Mouse (Mus musculus) limb, embryonic 13.5 days (tissue): ENCODE measurements at regions not wholly inside any gene's neighbourhood (a gene's known extent, or its start where the extent isn't known, plus 50 kb on each side); places are given as distances from the start of the nearest gene placed in this dataset.

Source experiments
- ATAC-seq: fragments of 200-750 bp; cut with Nextera tagmentation; 2 replicates; pipeline ENCODE4 v1.8.0; 2017; ENCODE audit warnings: low read depth, moderate number of reproducible peaks, moderate TSS enrichment; ENCODE audit not compliant: low FRiP score
- H3K27ac ChIP-seq: fragments of 300-500 bp; sonication (generic); 2 replicates; pipeline ENCODE4 v1.5.1; 2015; ENCODE audit warnings: inconsistent platforms, mild to moderate bottlenecking, moderate library complexity
- H3K27me3 ChIP-seq: fragments of 300-500 bp; sonication (generic); 2 replicates; pipeline ENCODE4 v1.6.1; 2015; ENCODE audit warnings: mild to moderate bottlenecking, inconsistent platforms
- H3K36me3 ChIP-seq: fragments of 300-500 bp; sonication (generic); 2 replicates; pipeline ENCODE4 v1.6.1; 2015; ENCODE audit warnings: inconsistent platforms, mild to moderate bottlenecking, moderate library complexity
- H3K4me1 ChIP-seq: fragments of 300-500 bp; sonication (generic); 2 replicates; pipeline ENCODE4 v1.6.1; 2015; ENCODE audit warnings: inconsistent platforms
- H3K4me2 ChIP-seq: fragments of 300-500 bp; sonication (generic); replicated peaks from 2 replicates; pipeline ENCODE4 v1.6.1; 2015; ENCODE audit warnings: inconsistent platforms, mild to moderate bottlenecking, moderate library complexity
- H3K4me3 ChIP-seq: fragments of 300-500 bp; sonication (generic); 2 replicates; pipeline ENCODE4 v1.5.1; 2015; ENCODE audit warnings: moderate library complexity, mild to moderate bottlenecking, inconsistent platforms
- H3K9ac ChIP-seq: fragments of 300-500 bp; sonication (generic); 2 replicates; pipeline ENCODE4 v1.6.1; 2015; ENCODE audit warnings: mild to moderate bottlenecking, inconsistent platforms
- H3K9me3 ChIP-seq: fragments of 300-500 bp; sonication (generic); 2 replicates; pipeline ENCODE4 v1.6.1; 2016; ENCODE audit warnings: inconsistent platforms
- WGBS: fragments of 180-500 bp; shearing (Covaris S2); methylation state at CpG from one replicate; pipeline ENCODE4 v1.1.7; 2015; 5-methylcytosine and 5-hydroxymethylcytosine counted together

GRCm38 (mm10) chr4:105555941-105556340, 233.7 kb upstream of the Gm12728 start:
- Histone ChIP-seq H3K9ac (no peak overlapping the region), H3K27me3 (no peaks in the 10 kb centered on the region), H3K4me1 (peaks cover 9% of the 10 kb centered on the region), H3K9me3 (no peaks in the 10 kb centered on the region), H3K27ac (no peak overlapping the region), H3K4me3 (no peak overlapping the region), H3K36me3 (no peaks in the 10 kb centered on the region), H3K4me2 (no peak overlapping the region)
- WGBS, result 96% methylated on average over 3 of the region's 3 CpGs
- no peak for ATAC-seq

DNA sequence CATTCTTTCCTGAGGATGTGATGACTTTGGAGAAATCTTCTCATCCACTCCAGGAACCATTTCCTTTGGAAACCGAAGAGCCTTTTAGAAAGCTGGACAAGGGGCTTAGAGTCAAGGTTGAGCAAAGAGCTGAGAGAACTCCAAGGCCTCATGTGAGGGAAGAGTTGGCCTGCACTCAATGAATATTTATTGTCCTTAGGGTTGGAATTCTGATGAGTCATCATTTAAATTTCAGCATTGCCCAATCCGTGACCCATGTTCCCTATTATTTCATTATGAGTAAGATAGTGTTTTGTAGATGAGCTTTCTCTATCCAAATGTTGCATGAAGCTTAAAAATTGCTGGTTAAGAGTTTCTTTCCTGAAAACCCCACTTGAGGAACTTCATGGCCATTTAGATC, 232.3 kb upstream of the Gm12728 start:
- H3K4me2 ChIP-seq, result no peak overlapping the region
- no peaks in the 10 kb centered on the region for H3K9me3 ChIP-seq
- 90% methylated on average over 2 of the region's 2 CpGs for WGBS
- H3K4me3 ChIP-seq, result no peak overlapping the region
- H3K27me3 ChIP-seq, result no peaks in the 10 kb centered on the region
- H3K9ac ChIP-seq, result no peak overlapping the region
- no peaks in the 10 kb centered on the region for H3K36me3 ChIP-seq
- H3K27ac ChIP-seq, result no peak overlapping the region
- H3K4me1 ChIP-seq, result peaks cover 9% of the 10 kb centered on the region
- ATAC-seq, result no peak

DNA sequence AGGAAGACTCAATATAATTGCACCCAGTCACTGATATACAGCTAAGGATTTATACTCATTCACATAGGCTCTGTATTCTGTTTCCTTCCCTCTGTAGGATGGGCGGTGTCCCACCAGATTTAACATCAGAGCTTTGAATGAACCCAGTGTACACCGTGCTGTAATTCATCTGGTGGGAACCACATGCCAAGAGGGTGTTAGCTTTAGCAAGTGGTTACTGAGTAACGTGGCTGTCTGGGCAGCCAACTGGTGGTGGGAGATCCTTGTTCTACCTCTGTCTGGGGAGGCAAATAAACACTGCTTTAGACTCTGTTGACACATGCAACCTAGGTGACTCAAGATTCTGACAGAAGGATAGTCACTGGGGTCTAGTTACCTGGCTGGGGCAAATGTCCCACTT, 229.6 kb upstream of the Gm12728 start:
- H3K27me3 ChIP-seq, result no peaks in the 10 kb centered on the region
- H3K4me3 ChIP-seq, result no peak overlapping the region
- H3K9ac ChIP-seq, result no peak overlapping the region
- no peaks in the 10 kb centered on the region for H3K36me3 ChIP-seq
- ATAC-seq, result peak; percentile 15; the same call in 1 of the 2 replicates
- H3K4me1 ChIP-seq, result peaks cover 9% of the 10 kb centered on the region
- H3K9me3 ChIP-seq, result no peaks in the 10 kb centered on the region
- WGBS, result 54% methylated on average over 3 of the region's 3 CpGs
- H3K27ac ChIP-seq, result no peak overlapping the region
- no peak overlapping the region for H3K4me2 ChIP-seq

DNA sequence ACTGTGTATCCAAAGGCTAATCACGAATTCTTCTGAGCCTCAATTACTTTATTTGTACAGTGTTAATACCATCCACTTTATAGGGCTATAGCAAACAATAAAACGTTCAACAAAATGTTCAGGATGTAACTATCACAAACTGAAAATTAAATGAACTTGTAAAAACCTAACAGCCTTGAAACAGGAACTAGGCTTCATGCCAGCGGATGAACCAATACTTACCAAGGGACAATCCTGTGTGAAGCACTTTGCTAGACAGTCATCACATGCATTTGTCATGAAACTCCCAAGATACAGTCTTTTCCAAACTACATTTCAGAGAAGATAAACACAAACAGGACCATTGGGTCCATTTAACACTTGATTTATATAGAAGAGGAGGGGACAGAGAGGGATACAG, 228.9 kb upstream of the Gm12728 start:
- H3K27ac ChIP-seq, result no peak overlapping the region
- no peak overlapping the region for H3K4me3 ChIP-seq
- H3K27me3 ChIP-seq, result no peaks in the 10 kb centered on the region
- H3K9ac ChIP-seq, result no peak overlapping the region
- no peaks in the 10 kb centered on the region for H3K36me3 ChIP-seq
- H3K9me3 ChIP-seq, result no peaks in the 10 kb centered on the region
- no peak overlapping the region for H3K4me2 ChIP-seq
- peaks cover 9% of the 10 kb centered on the region for H3K4me1 ChIP-seq
- no peak for ATAC-seq
- 63% methylated on average over 3 of the region's 3 CpGs for WGBS

GRCm38 (mm10) chr4:105561611-105562010, 228.1 kb upstream of the Gm12728 start:
- Histone ChIP-seq H3K4me2 (no peak overlapping the region), H3K27me3 (no peaks in the 10 kb centered on the region), H3K9ac (no peak overlapping the region), H3K27ac (no peak overlapping the region), H3K36me3 (no peaks in the 10 kb centered on the region), H3K4me3 (no peak overlapping the region), H3K4me1 (peaks cover 9% of the 10 kb centered on the region), H3K9me3 (no peaks in the 10 kb centered on the region)
- no peak for ATAC-seq
- 84% methylated on average over 3 of the region's 3 CpGs for WGBS

GRCm38 (mm10) chr4:105565796-105566195, 223.9 kb upstream of the Gm12728 start:
- Histone ChIP-seq H3K4me3 (no peak overlapping the region), H3K4me1 (0 out of 2 replicates have a peak, but pooled peaks cover 2% of the 10 kb centered on the region), H3K9me3 (no peaks in the 10 kb centered on the region), H3K27me3 (no peaks in the 10 kb centered on the region), H3K36me3 (no peaks in the 10 kb centered on the region), H3K9ac (no peak overlapping the region), H3K4me2 (no peak overlapping the region), H3K27ac (no peak overlapping the region)
- no peak for ATAC-seq
- 85% methylated on average over 7 of the region's 7 CpGs for WGBS

GRCm38 (mm10) chr4:105566513-105567457, 222.9 kb upstream of the Gm12728 start:
- Histone ChIP-seq H3K27me3 (no peaks in the 10 kb centered on the region), H3K36me3 (no peaks in the 10 kb centered on the region), H3K4me1 (no peaks in the 10 kb centered on the region), H3K4me3 (no peak overlapping the region), H3K27ac (no peak overlapping the region), H3K4me2 (no peak overlapping the region), H3K9me3 (no peaks in the 10 kb centered on the region), H3K9ac (no peak overlapping the region)
- whole genome bisulfite sequencing, result 56% methylated on average over 8 of the region's 8 CpGs
- ATAC-seq, result no peak

- WGBS, result 89% methylated on average over 1 of the region's 1 CpGs
Observed at GRCm38 (mm10) chr4:105569671-105570070, 220.0 kb upstream of the Gm12728 start.

GRCm38 (mm10) chr4:105575550-105575949, 214.1 kb upstream of the Gm12728 start:
- Histone ChIP-seq H3K9ac (no peak overlapping the region), H3K4me1 (peaks cover 14% of the 10 kb centered on the region), H3K4me3 (no peak overlapping the region), H3K27ac (peak overlapping the region; percentile 35), H3K27me3 (no peaks in the 10 kb centered on the region), H3K9me3 (no peaks in the 10 kb centered on the region), H3K36me3 (no peaks in the 10 kb centered on the region), H3K4me2 (0 out of 2 replicates have a peak overlapping the region, but pooled peaks have one; percentile 3)
- ATAC-seq, result peak; percentile 81; the same call in 1 of the 2 replicates
- WGBS, result 20% methylated on average over 2 of the region's 2 CpGs

More at GRCm38 (mm10) chr4:105569671-105570070, 220.0 kb upstream of the Gm12728 start:
- no peaks in the 10 kb centered on the region for H3K4me1 ChIP-seq
- H3K4me3 ChIP-seq, result no peak overlapping the region
- H3K27me3 ChIP-seq, result no peaks in the 10 kb centered on the region
- H3K9ac ChIP-seq, result no peak overlapping the region
- no peaks in the 10 kb centered on the region for H3K36me3 ChIP-seq
- no peaks in the 10 kb centered on the region for H3K9me3 ChIP-seq
- H3K4me2 ChIP-seq, result no peak overlapping the region
- no peak for ATAC-seq
- no peak overlapping the region for H3K27ac ChIP-seq

DNA sequence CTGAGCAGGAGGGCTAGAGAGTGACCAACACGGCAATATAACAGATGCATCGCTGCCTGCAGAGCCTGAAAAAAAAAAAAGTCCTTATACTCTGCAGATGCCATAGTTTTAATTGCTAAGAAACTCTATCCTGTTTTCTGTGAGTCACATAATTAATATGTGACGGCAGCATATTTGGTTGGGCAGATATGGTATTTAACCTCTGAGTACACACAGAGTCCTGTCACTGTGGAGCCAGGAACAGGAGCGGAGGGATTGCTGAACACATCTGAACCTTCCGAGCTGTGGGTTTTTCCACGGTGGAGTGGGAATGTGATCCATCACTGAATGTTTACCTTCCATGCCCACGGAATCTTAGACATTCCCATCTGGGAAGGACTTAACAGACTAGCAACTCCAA, 208.7 kb upstream of the Gm12728 start:
- Histone ChIP-seq H3K4me3 (no peak overlapping the region), H3K4me1 (peaks cover 16% of the 10 kb centered on the region; the same call in 1 of the 2 replicates), H3K9me3 (no peaks in the 10 kb centered on the region), H3K27me3 (no peaks in the 10 kb centered on the region), H3K9ac (no peak overlapping the region), H3K4me2 (no peak overlapping the region), H3K27ac (no peak overlapping the region), H3K36me3 (no peaks in the 10 kb centered on the region)
- no peak for ATAC-seq
- 39% methylated on average over 7 of the region's 7 CpGs for WGBS

- peak; percentile 48 for ATAC-seq
- no peaks in the 10 kb centered on the region for H3K9me3 ChIP-seq
- no peak overlapping the region for H3K4me3 ChIP-seq
- H3K27ac ChIP-seq, result no peak overlapping the region
- no peak overlapping the region for H3K4me2 ChIP-seq
- WGBS, result 50% methylated on average over 10 of the region's 10 CpGs
- H3K27me3 ChIP-seq, result no peaks in the 10 kb centered on the region
- H3K9ac ChIP-seq, result 0 out of 2 replicates have a peak overlapping the region, but pooled peaks have one; percentile 25
- peaks cover 15% of the 10 kb centered on the region; the same call in 1 of the 2 replicates for H3K4me1 ChIP-seq
- H3K36me3 ChIP-seq, result no peaks in the 10 kb centered on the region
Observed at GRCm38 (mm10) chr4:105584329-105584925, 205.2 kb upstream of the Gm12728 start.

- H3K4me2 ChIP-seq, result no peak overlapping the region
- no peak overlapping the region for H3K27ac ChIP-seq
- no peaks in the 10 kb centered on the region for H3K36me3 ChIP-seq
- WGBS, result 75% methylated on average over 1 of the region's 1 CpGs
- H3K4me1 ChIP-seq, result peaks cover 5% of the 10 kb centered on the region; the same call in 1 of the 2 replicates
- no peaks in the 10 kb centered on the region for H3K9me3 ChIP-seq
- no peak for ATAC-seq
- H3K4me3 ChIP-seq, result no peak overlapping the region
- H3K9ac ChIP-seq, result no peak overlapping the region
- H3K27me3 ChIP-seq, result no peaks in the 10 kb centered on the region
Observed at GRCm38 (mm10) chr4:105603661-105604060, 186.0 kb upstream of the Gm12728 start.
